Mouse (Mus musculus) MEL (cell line): ENCODE measurements around the gene Foxd3. TPM values are rescaled to one million over a fixed set of nuclear protein-coding genes. Genes with fewer than 3 reads are reported as not detected.

Source experiments
- DNase-seq: peaks from one replicate; pipeline ENCODE4 v3.0.0; 2011; ENCODE audit warnings: low read depth, low spot score
- H3K27ac ChIP-seq: 2 replicates; pipeline ENCODE4 v1.5.1; 2012; ENCODE audit warnings: low read depth, mild to moderate bottlenecking, control low read depth, low read length, moderate library complexity; ENCODE audit not compliant: control insufficient read depth
- H3K27me3 ChIP-seq, 2 experiments: fragments of 150-350 bp in 1 of 2; sonication (generic) in 1 of 2; 2 replicates each; pipeline ENCODE4 v1.6.1; 2012; ENCODE audit warnings: low read length in 2 of 2, mild to moderate bottlenecking in 2 of 2, improper control_type of control experiment in 1 of 2, moderate library complexity in 1 of 2; ENCODE audit not compliant: insufficient read depth in 2 of 2, control insufficient read depth in 1 of 2
- H3K36me3 ChIP-seq, 2 experiments: 2 replicates each; pipeline ENCODE4 v1.6.1; 2012 to 2014; ENCODE audit warnings: low read length in 2 of 2, improper control_type of control experiment in 1 of 2, inconsistent platforms in 1 of 2, mild to moderate bottlenecking in 1 of 2; ENCODE audit not compliant: insufficient read depth in 2 of 2, control insufficient read depth in 1 of 2
- H3K4me1 ChIP-seq, 2 experiments: fragments of 150-350 bp in 1 of 2; sonication (generic) in 1 of 2; 2 replicates each; pipeline ENCODE4 v1.6.1; 2012; ENCODE audit warnings: low read length in 2 of 2, improper control_type of control experiment in 1 of 2, mild to moderate bottlenecking in 1 of 2; ENCODE audit not compliant: insufficient read depth in 2 of 2, control insufficient read depth in 1 of 2
- H3K4me3 ChIP-seq, 2 experiments: fragments of 150-350 bp in 1 of 2; sonication (generic) in 1 of 2; 2 replicates each; pipeline ENCODE4 v1.5.1; 2012; ENCODE audit warnings: low read depth in 2 of 2, low read length in 2 of 2, mild to moderate bottlenecking in 2 of 2, moderate library complexity in 2 of 2, control low read depth in 1 of 2, improper control_type of control experiment in 1 of 2; ENCODE audit not compliant: control insufficient read depth in 1 of 2, insufficient read depth in 1 of 2
- H3K79me2 ChIP-seq: 2 replicates; pipeline ENCODE4 v1.6.1; 2012; ENCODE audit warnings: mild to moderate bottlenecking, low read length, moderate library complexity; ENCODE audit not compliant: control insufficient read depth, poor library complexity, insufficient read depth
- H3K9ac ChIP-seq: 2 replicates; pipeline ENCODE4 v1.6.1; 2012; ENCODE audit warnings: low read depth, mild to moderate bottlenecking, control low read depth, low read length, moderate library complexity; ENCODE audit not compliant: control insufficient read depth, poor library complexity, severe bottlenecking
- H3K9me3 ChIP-seq: fragments of 150-350 bp; sonication (generic); replicated peaks from 2 replicates; pipeline ENCODE4 v1.6.1; 2012; ENCODE audit warnings: mild to moderate bottlenecking, low read length, improper control_type of control experiment, moderate library complexity; ENCODE audit not compliant: insufficient read depth
- BHLHE40 ChIP-seq: IDR thresholded peaks from 2 replicates; pipeline ENCODE4 v1.6.1; 2012; ENCODE audit warnings: low read depth, mild to moderate bottlenecking, inconsistent platforms, low read length, improper control_type of control experiment, borderline replicate concordance
- CHD1 ChIP-seq: IDR thresholded peaks from 2 replicates; pipeline ENCODE4 v1.6.1; 2012; ENCODE audit warnings: low read depth, mild to moderate bottlenecking, inconsistent platforms, low read length, improper control_type of control experiment
- CHD2 ChIP-seq: IDR thresholded peaks from 2 replicates; pipeline ENCODE4 v1.6.1; 2011; ENCODE audit warnings: low read length, improper control_type of control experiment
- CTCF ChIP-seq, 3 experiments: IDR thresholded peaks in 2 of 3; conservative IDR thresholded peaks in 1 of 3; 2 replicates each; pipeline ENCODE4 v1.5.1; 2011 to 2012; ENCODE audit warnings: low read length in 3 of 3, low read depth in 2 of 3, mild to moderate bottlenecking in 2 of 3, improper control_type of control experiment in 1 of 3, inconsistent platforms in 1 of 3, mixed read lengths in 1 of 3, moderate library complexity in 1 of 3; ENCODE audit not compliant: control insufficient read depth in 1 of 3, insufficient read depth in 1 of 3, poor library complexity in 1 of 3, severe bottlenecking in 1 of 3
- E2F4 ChIP-seq: IDR thresholded peaks from 2 replicates; pipeline ENCODE4 v1.6.1; 2011; ENCODE audit warnings: low read depth, low read length, improper control_type of control experiment, borderline replicate concordance
- ELF1 ChIP-seq: IDR thresholded peaks from 2 replicates; pipeline ENCODE4 v1.6.1; 2014; ENCODE audit warnings: low read depth, mild to moderate bottlenecking, inconsistent platforms, low read length, improper control_type of control experiment, moderate library complexity
- ETS1 ChIP-seq: IDR thresholded peaks from 2 replicates; pipeline ENCODE4 v1.6.1; 2012; ENCODE audit warnings: low read depth, mild to moderate bottlenecking, inconsistent platforms, low read length, improper control_type of control experiment, moderate library complexity
- GABPA ChIP-seq: IDR thresholded peaks from 2 replicates; pipeline ENCODE4 v1.6.1; 2012; ENCODE audit warnings: low read depth, mild to moderate bottlenecking, inconsistent platforms, low read length, improper control_type of control experiment, moderate library complexity
- HCFC1 ChIP-seq: IDR thresholded peaks from 2 replicates; pipeline ENCODE4 v1.6.1; 2012; ENCODE audit warnings: low read depth, mild to moderate bottlenecking, inconsistent platforms, low read length, improper control_type of control experiment, moderate library complexity
- JUND ChIP-seq: IDR thresholded peaks from 2 replicates; pipeline ENCODE4 v1.6.1; 2011; ENCODE audit warnings: low read depth, mild to moderate bottlenecking, improper control_type of control experiment, low read length
- KAT2A ChIP-seq: conservative IDR thresholded peaks from 2 replicates; pipeline ENCODE4 v1.6.1; 2012; ENCODE audit warnings: low read depth, low read length, improper control_type of control experiment, inconsistent platforms
- MAFK ChIP-seq: IDR thresholded peaks from 2 replicates; pipeline ENCODE4 v1.6.1; 2011; ENCODE audit warnings: low read depth, mild to moderate bottlenecking, low read length, improper control_type of control experiment, borderline replicate concordance
- MXI1 ChIP-seq: IDR thresholded peaks from 2 replicates; pipeline ENCODE4 v1.6.1; 2011; ENCODE audit warnings: mild to moderate bottlenecking, low read depth, low read length, improper control_type of control experiment
- MYB ChIP-seq: IDR thresholded peaks from 2 replicates; pipeline ENCODE4 v1.6.1; 2011; ENCODE audit warnings: mild to moderate bottlenecking, low read depth, low read length, improper control_type of control experiment
- MYC ChIP-seq: IDR thresholded peaks from 2 replicates; pipeline ENCODE4 v1.6.1; 2011; ENCODE audit warnings: low read depth, mild to moderate bottlenecking, low read length, improper control_type of control experiment, moderate library complexity
- NRF1 ChIP-seq: IDR thresholded peaks from 2 replicates; pipeline ENCODE4 v1.6.1; 2014; ENCODE audit warnings: low read depth, mild to moderate bottlenecking, inconsistent platforms, low read length, improper control_type of control experiment, moderate library complexity; ENCODE audit not compliant: poor library complexity, insufficient read depth, severe bottlenecking
- POLR2A ChIP-seq, 2 experiments: IDR thresholded peaks; 2 replicates each; pipeline ENCODE4 v1.6.1; 2011 to 2012; ENCODE audit warnings: low read length in 2 of 2, mild to moderate bottlenecking in 2 of 2, control low read depth in 1 of 2, improper control_type of control experiment in 1 of 2, low read depth in 1 of 2, moderate library complexity in 1 of 2; ENCODE audit not compliant: control insufficient read depth in 1 of 2, insufficient read depth in 1 of 2, poor library complexity in 1 of 2
- POLR2AphosphoS5 ChIP-seq: IDR thresholded peaks from 2 replicates; pipeline ENCODE4 v1.6.1; 2012; ENCODE audit warnings: low read depth, borderline replicate concordance, mild to moderate bottlenecking, inconsistent platforms, low read length, moderate library complexity, mixed read lengths
- RAD21 ChIP-seq: IDR thresholded peaks from 2 replicates; pipeline ENCODE4 v1.6.1; 2011; ENCODE audit warnings: mild to moderate bottlenecking, low read depth, low read length, improper control_type of control experiment
- RCOR1 ChIP-seq: IDR thresholded peaks from 2 replicates; pipeline ENCODE4 v1.6.1; 2012; ENCODE audit warnings: low read depth, mild to moderate bottlenecking, inconsistent platforms, low read length, improper control_type of control experiment
- SIN3A ChIP-seq: IDR thresholded peaks from 2 replicates; pipeline ENCODE4 v1.6.1; 2012; ENCODE audit warnings: low read length, improper control_type of control experiment, inconsistent platforms
- SMC3 ChIP-seq: IDR thresholded peaks from 2 replicates; pipeline ENCODE4 v1.6.1; 2011; ENCODE audit warnings: low read depth, low read length, improper control_type of control experiment
- TCF12 ChIP-seq: IDR thresholded peaks from 2 replicates; pipeline ENCODE4 v1.6.1; 2014; ENCODE audit warnings: low read depth, mild to moderate bottlenecking, inconsistent platforms, low read length, improper control_type of control experiment, moderate library complexity
- UBTF ChIP-seq: IDR thresholded peaks from 2 replicates; pipeline ENCODE4 v1.6.1; 2012; ENCODE audit warnings: low read depth, mild to moderate bottlenecking, inconsistent platforms, low read length, improper control_type of control experiment, moderate library complexity, borderline replicate concordance; ENCODE audit not compliant: insufficient read depth
- USF2 ChIP-seq, 2 experiments: IDR thresholded peaks; 2 replicates each; pipeline ENCODE4 v1.6.1; 2011 to 2012; ENCODE audit warnings: improper control_type of control experiment in 2 of 2, low read length in 2 of 2, borderline replicate concordance in 1 of 2, inconsistent platforms in 1 of 2, low read depth in 1 of 2, mild to moderate bottlenecking in 1 of 2; ENCODE audit not compliant: insufficient read depth in 1 of 2
- ZNF384 ChIP-seq: IDR thresholded peaks from 2 replicates; pipeline ENCODE4 v1.6.1; 2012; ENCODE audit warnings: low read depth, mild to moderate bottlenecking, inconsistent platforms, low read length, improper control_type of control experiment
- polyA plus RNA-seq, 2 experiments: library from polyadenylated mRNA; stranded (reverse) in 1 of 2; unstranded in 1 of 2; fragments of >175 nt in 1 of 2; fragments of >200 nt in 1 of 2; gene quantifications; 2 replicates each; pipeline versions ENCODE4 v1.2.1 to v1.2.4; 2012; ENCODE audit warnings: low replicate concordance in 2 of 2, low read depth in 1 of 2; ENCODE audit not compliant: insufficient read length in 2 of 2, insufficient read depth in 1 of 2, missing spikeins in 1 of 2
- total RNA-seq: library from RNA; depleted of rRNA; stranded (reverse); fragments of 300-350 nt; gene quantifications from 2 replicates; pipeline ENCODE4 v1.2.3, GENCODE M21; 2012

Gene Foxd3
- total and polyA plus RNA-seq, 3 experiments, result not detected

GRCm38 (mm10) chr4:99653216-99653607, 2.9 kb upstream of the Foxd3 start:
- Histone ChIP-seq H3K36me3 (no peaks in the 10 kb centered on the region), H3K27ac (no peak overlapping the region), H3K9me3 (no peaks in the 10 kb centered on the region), H3K4me1 (no peaks in the 10 kb centered on the region), H3K9ac (no peak overlapping the region), H3K27me3 (no peaks in the 10 kb centered on the region), H3K79me2 (no peaks in the 10 kb centered on the region), H3K4me3 (no peak overlapping the region)
- DNase-seq, result no peak
- no peak for TF ChIP-seq MYC
- TF ChIP-seq MYB, result no peak
- no peak for TF ChIP-seq USF2 (IDR thresholded peaks at IDR 0.05; ENCODE audit: borderline replicate concordance in 1 of 2, insufficient read depth in 1 of 2, low read depth in 1 of 2, low read length in 2 of 2)
- no peak for TF ChIP-seq RCOR1
- no peak for TF ChIP-seq CHD1
- no peak for TF ChIP-seq JUND
- TF ChIP-seq BHLHE40, result no peak
- no peak for TF ChIP-seq NRF1
- no peak for TF ChIP-seq ETS1

- Histone ChIP-seq H3K36me3 (no peaks in the 10 kb centered on the region), H3K79me2 (no peaks in the 10 kb centered on the region), H3K27ac (no peak overlapping the region), H3K9me3 (no peaks in the 10 kb centered on the region), H3K27me3 (no peaks in the 10 kb centered on the region), H3K4me3 (no peak overlapping the region), H3K4me1 (no peaks in the 10 kb centered on the region), H3K9ac (no peak overlapping the region)
- no peak for DNase-seq
- no peak for TF ChIP-seq POLR2AphosphoS5
- TF ChIP-seq HCFC1, result no peak
- no peak for TF ChIP-seq POLR2A (IDR thresholded peaks at IDR 0.05; ENCODE audit: control insufficient read depth in 1 of 2, insufficient read depth in 1 of 2, low read depth in 1 of 2, low read length in 2 of 2, poor library complexity in 1 of 2)
- no peak for TF ChIP-seq UBTF
Measured at GRCm38 (mm10) chr4:99653608-99654221, 2.4 kb upstream of the Foxd3 start.

- Histone ChIP-seq H3K9ac (no peak overlapping the region), H3K27ac (no peak overlapping the region), H3K36me3 (no peaks in the 10 kb centered on the region), H3K9me3 (no peaks in the 10 kb centered on the region), H3K4me3 (no peak overlapping the region), H3K27me3 (no peaks in the 10 kb centered on the region), H3K4me1 (no peaks in the 10 kb centered on the region), H3K79me2 (no peaks in the 10 kb centered on the region)
- no peak for DNase-seq
- TF ChIP-seq KAT2A (no peak), MAFK (no peak), RAD21 (no peak), MXI1 (no peak), TCF12 (no peak), CHD2 (no peak), GABPA (no peak), ZNF384 (no peak), CTCF (IDR thresholded peaks at IDR 0.05 in 2 of 3, conservative IDR thresholded peaks at IDR 0.05 in 1 of 3; ENCODE audit: control insufficient read depth in 1 of 3, insufficient read depth in 1 of 3, low read depth in 2 of 3, low read length in 3 of 3, poor library complexity in 1 of 3, severe bottlenecking in 1 of 3) (no peak), E2F4 (no peak), SIN3A (no peak), USF2 (IDR thresholded peaks at IDR 0.05; ENCODE audit: borderline replicate concordance in 1 of 2, insufficient read depth in 1 of 2, low read depth in 1 of 2, low read length in 2 of 2) (no peak), ELF1 (no peak), SMC3 (no peak), CHD1 (no peak)
Measured at GRCm38 (mm10) chr4:99654621-99655296, 1.3 kb upstream of the Foxd3 start.
